Comparison of ENCODE assay signal across 8 mouse cellular contexts in the genomic region with DNA sequence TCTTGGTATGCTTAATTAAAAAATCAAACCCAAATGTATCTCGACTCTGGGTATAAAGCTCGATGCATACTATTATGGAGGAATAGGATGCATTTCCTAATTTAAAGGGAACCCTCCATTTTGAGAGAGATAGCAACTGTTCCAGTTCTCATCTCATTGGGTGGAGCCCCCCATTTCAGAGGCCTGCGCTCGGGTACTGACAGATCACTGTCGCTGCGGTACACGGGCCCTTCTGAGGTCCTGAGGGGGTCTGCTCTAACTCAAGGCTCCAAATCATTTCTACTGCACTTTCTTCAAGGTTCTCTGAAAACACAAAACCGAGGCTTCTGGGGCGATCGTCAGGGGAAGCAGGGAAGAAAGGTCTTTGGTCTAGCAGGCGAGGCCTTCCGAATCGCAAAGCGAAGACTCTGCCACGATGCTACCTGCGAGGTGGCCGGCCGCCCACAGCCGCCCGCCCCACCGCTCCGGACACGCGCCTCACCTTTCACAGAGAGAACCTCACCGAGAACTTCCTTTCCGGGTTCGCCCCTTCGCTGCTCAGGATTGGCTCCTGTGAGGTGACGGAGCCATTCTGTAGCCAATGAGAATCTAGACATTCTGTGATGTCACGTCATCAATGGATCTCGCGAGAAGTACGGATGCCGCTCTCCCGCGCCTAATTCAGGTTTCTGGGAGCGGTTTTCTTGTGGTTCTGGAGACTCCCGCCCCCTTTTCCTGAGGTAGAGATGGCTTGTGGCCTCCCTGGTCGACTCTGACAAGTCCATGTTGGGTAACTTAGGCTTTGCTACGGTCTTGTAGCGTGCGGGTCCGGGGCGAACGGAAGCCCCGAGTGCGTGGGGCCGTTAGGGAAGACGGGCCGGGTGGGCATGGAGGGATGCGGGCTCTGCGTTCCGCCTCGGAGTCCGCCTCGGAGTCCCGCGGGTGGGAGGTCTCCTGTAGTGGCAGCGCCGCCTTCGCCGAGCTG. TPM values are rescaled to one million over a fixed set of nuclear protein-coding genes. Genes with fewer than 3 reads are reported as not detected.
DNase-seq lines count a peak whose midpoint lies in the region; ATAC-seq and TF ChIP-seq lines count a peak whose summit lies in the region.

A gene (plus strand): TSS at position 616 of the 964 bp plus-strand sequence.
A gene (minus strand): TSS at position 818 of the 964 bp plus-strand sequence.

- no peaks in the 10 kb centered on the region for H3K9me3 ChIP-seq in hindbrain, embryonic 10.5 days
- H3K9me3 ChIP-seq in lung, postnatal 0 days (ENCODE audit: low read length), result no peaks in the 10 kb centered on the region

- WGBS in hindbrain, embryonic 10.5 days, result under 1% methylated on average over 62 of the region's 62 CpGs
- under 1% methylated on average over 61 of the region's 62 CpGs for WGBS in lung, postnatal 0 days

- peaks cover 58% of the 10 kb centered on the region for H3K36me3 ChIP-seq in hindbrain, embryonic 10.5 days
- H3K36me3 ChIP-seq in lung, postnatal 0 days (ENCODE audit: insufficient read depth, low read length), result peaks cover 11% of the 10 kb centered on the region

- H3K27ac ChIP-seq in hindbrain, embryonic 10.5 days, result peak within 1 kb of the TSS; percentile 94
- H3K27ac ChIP-seq in lung, postnatal 0 days (ENCODE audit: low read length), result peak within 1 kb of the TSS; percentile 92

- no peaks in the 10 kb centered on the region for H3K27me3 ChIP-seq in hindbrain, embryonic 10.5 days (ENCODE audit: insufficient read depth, poor library complexity, severe bottlenecking)
- H3K27me3 ChIP-seq in lung, postnatal 0 days (replicated peaks; ENCODE audit: insufficient read depth, low read length), result no peaks in the 10 kb centered on the region

- H3K9ac ChIP-seq in lung, postnatal 0 days (replicated peaks; ENCODE audit: low read depth), result peak within 1 kb of the TSS; percentile 88

- H3K4me1 ChIP-seq in hindbrain, embryonic 10.5 days (replicated peaks), result peaks cover 16% of the 10 kb centered on the region
- H3K4me1 ChIP-seq in lung, postnatal 0 days (ENCODE audit: insufficient read depth, low read depth, low read length), result no peaks in the 10 kb centered on the region

- peak; percentile 99 for ATAC-seq in frontal cortex, adult (ENCODE audit: low TSS enrichment)
- peak; percentile 100 for ATAC-seq in lung, postnatal 0 days

- DNase-seq in MN1 (ENCODE audit: low spot score), result peak; percentile 95
- peak; percentile 97 for DNase-seq in cerebellum, adult 9-10 months
- peak; percentile 94 for DNase-seq in hindbrain, embryonic 10.5 days (ENCODE audit: low spot score)
- peak; percentile 94 for DNase-seq in layer of hippocampus, adult 9-11 months
- peak; percentile 99 for DNase-seq in lung, postnatal 0 days (ENCODE audit: low spot score)
- DNase-seq in ovary, postnatal 14 days (ENCODE audit: low spot score), result peak; percentile 86
- peak; percentile 91 for DNase-seq in thymus, postnatal 14 days

- TF ChIP-seq CTCF in lung, postnatal 0 days (IDR thresholded peaks at IDR 0.05), result peak; percentile 7; the same call in 1 of the 2 replicates

- H3K4me2 ChIP-seq in lung, postnatal 0 days (replicated peaks; ENCODE audit: low read depth, low read length), result peak within 1 kb of the TSS; percentile 85

- peak; percentile 86 for TF ChIP-seq EP300 in lung, postnatal 0 days (IDR thresholded peaks at IDR 0.05)

- peak within 1 kb of the TSS; percentile 67 for H3K4me3 ChIP-seq in hindbrain, embryonic 10.5 days
- peak within 1 kb of the TSS; percentile 78 for H3K4me3 ChIP-seq in lung, postnatal 0 days (ENCODE audit: low read depth, low read length)

RNA-seq across cellular contexts. Expression of the first gene that starts in this region (rescaled TPM):
- polyA plus RNA-seq in hindbrain, embryonic 10.5 days (2016; fragmentation: Nextera tagmentation; extraction: Ambion mirVana), result 25.9 and 43.8 TPM in 2 replicates
- polyA plus RNA-seq in lung, postnatal 0 days (2015; fragmentation: Nextera tagmentation; extraction: Ambion mirVana), result 4.7 and 8.1 TPM in 2 replicates

RNA-seq across cellular contexts. Expression of the second gene that starts in this region (rescaled TPM):
- 38.6 and 51.8 TPM in 2 replicates for polyA plus RNA-seq in hindbrain, embryonic 10.5 days (2016; fragmentation: Nextera tagmentation; extraction: Ambion mirVana)
- 19.7 and 21.4 TPM in 2 replicates for polyA plus RNA-seq in lung, postnatal 0 days (2015; fragmentation: Nextera tagmentation; extraction: Ambion mirVana)

Comparison
In these comparisons a context has a peak if more than half of its experiments do, and no peak if none do; other contexts are left out.
1. Peak in every context shown above with its lines: DNase-seq, ATAC-seq, H3K4me3 ChIP-seq and H3K27ac ChIP-seq.